Mouse (Mus musculus) effector memory CD4-positive, alpha-beta T cell, adult 7 months (primary cell): Measurements from ENCODE around the gene Gm13088. TPM values are rescaled to one million over a fixed set of nuclear protein-coding genes. Genes with fewer than 3 reads are reported as not detected.

Experiments used
- polyA plus RNA-seq: library from polyadenylated mRNA; unstranded; fragments of 100-300 nt; shearing (Covaris generic); gene quantifications from one replicate; pipeline ENCODE4 v1.2.1, GENCODE M21; 2017

The Gm13088 gene
- not detected for polyA plus RNA-seq

GRCm38 (mm10) chr4:143657146-143657545 lies at the start of gene Gm13088:
TSS of gene Gm13088 (minus strand) at chr4:143657246.

GRCm38 (mm10) chr4:143702611-143703010 lies 45.6 kb upstream of the Gm13088 start, which contains the start of gene Gm13089:
TSS of gene Gm13089 (minus strand) at chr4:143702711.

GRCm38 (mm10) chr4:143614703-143615102 lies 42.3 kb downstream of the Gm13088 start, which contains the start of gene Gm13083:
TSS of gene Gm13083 (plus strand) at chr4:143615003.

Other genes starting within 250 kb of the Gm13088 start
- gene Pramef8, start 244.8 kb downstream of the Gm13088 start, polyA plus RNA-seq: 46.5 TPM
- gene Oog4, start 206.9 kb downstream of the Gm13088 start, polyA plus RNA-seq: not detected
- not detected for gene Gm13043, start 145.9 kb downstream of the Gm13088 start, polyA plus RNA-seq
- not detected for gene Gm13040, start 121.3 kb downstream of the Gm13088 start, polyA plus RNA-seq
- gene BC080695, start 105.5 kb downstream of the Gm13088 start, polyA plus RNA-seq: 0.27 TPM
- gene Gm13057, start 105.5 kb downstream of the Gm13088 start, polyA plus RNA-seq: not detected
- not detected for gene Gm13083, start 42.2 kb downstream of the Gm13088 start, polyA plus RNA-seq
- 0.28 TPM for gene Gm13089, start 45.5 kb upstream of the Gm13088 start, polyA plus RNA-seq
- gene Gm13078, start 62.2 kb upstream of the Gm13088 start, polyA plus RNA-seq: 0.41 TPM
- not detected for gene Gm13023, start 132.1 kb upstream of the Gm13088 start, polyA plus RNA-seq
- gene Gm13084, start 158.8 kb upstream of the Gm13088 start, polyA plus RNA-seq: not detected
- not detected for gene Gm13103, start 189.3 kb upstream of the Gm13088 start, polyA plus RNA-seq
- not detected for gene Pramef6, start 243.1 kb upstream of the Gm13088 start, polyA plus RNA-seq